Mouse (Mus musculus) forebrain, embryonic 13.5 days (tissue): ENCODE data around the gene Cbll1. TPM values are rescaled to one million over a fixed set of nuclear protein-coding genes. Genes with fewer than 3 reads are reported as not detected.
"Not testable (repeated sequence)": the region's sequence is repeated elsewhere in the genome, so short reads cannot be mapped to it uniquely, and the experiment has no call there.

Source experiments
- ATAC-seq: fragments of 200-750 bp; cut with Nextera tagmentation; 2 replicates; pipeline ENCODE4 v1.8.0; 2017
- H3K27ac ChIP-seq: fragments of 300-500 bp; sonication (generic); 2 replicates; pipeline ENCODE4 v1.5.1; 2015; ENCODE audit warnings: inconsistent platforms, mild to moderate bottlenecking, moderate library complexity
- H3K27me3 ChIP-seq: fragments of 300-500 bp; sonication (generic); 2 replicates; pipeline ENCODE4 v1.6.1; 2015; ENCODE audit warnings: mild to moderate bottlenecking, inconsistent platforms
- H3K36me3 ChIP-seq: fragments of 300-500 bp; sonication (generic); 2 replicates; pipeline ENCODE4 v1.6.1; 2015; ENCODE audit warnings: mild to moderate bottlenecking, inconsistent platforms; ENCODE audit not compliant: poor library complexity, severe bottlenecking
- H3K4me1 ChIP-seq: fragments of 300-500 bp; sonication (generic); 2 replicates; pipeline ENCODE4 v1.6.1; 2015; ENCODE audit warnings: inconsistent platforms
- H3K4me2 ChIP-seq: fragments of 300-500 bp; sonication (generic); 2 replicates; pipeline ENCODE4 v1.6.1; 2015; ENCODE audit warnings: inconsistent platforms, mild to moderate bottlenecking, moderate library complexity
- H3K4me3 ChIP-seq: fragments of 300-500 bp; sonication (generic); 2 replicates; pipeline ENCODE4 v1.5.1; 2015; ENCODE audit warnings: mild to moderate bottlenecking, inconsistent platforms
- H3K9ac ChIP-seq: fragments of 300-500 bp; sonication (generic); 2 replicates; pipeline ENCODE4 v1.6.1; 2015; ENCODE audit warnings: mild to moderate bottlenecking, inconsistent platforms
- H3K9me3 ChIP-seq: fragments of 300-500 bp; sonication (generic); replicated peaks from 2 replicates; pipeline ENCODE4 v1.6.1; 2016; ENCODE audit warnings: inconsistent platforms
- WGBS: fragments of 180-500 bp; shearing (Covaris S2); methylation state at CpG from one replicate; pipeline ENCODE4 v1.1.7; 2015; 5-methylcytosine and 5-hydroxymethylcytosine counted together
- polyA plus RNA-seq: library from polyadenylated mRNA; unstranded; fragments of >200 nt; fragmentation: Nextera tagmentation; extraction: Ambion mirVana; gene quantifications from 2 replicates; pipeline ENCODE4 v1.2.1, GENCODE M21; 2015

Cbll1 gene
- polyA plus RNA-seq, 1 experiment from 2014 or later: 14.7 TPM

DNA sequence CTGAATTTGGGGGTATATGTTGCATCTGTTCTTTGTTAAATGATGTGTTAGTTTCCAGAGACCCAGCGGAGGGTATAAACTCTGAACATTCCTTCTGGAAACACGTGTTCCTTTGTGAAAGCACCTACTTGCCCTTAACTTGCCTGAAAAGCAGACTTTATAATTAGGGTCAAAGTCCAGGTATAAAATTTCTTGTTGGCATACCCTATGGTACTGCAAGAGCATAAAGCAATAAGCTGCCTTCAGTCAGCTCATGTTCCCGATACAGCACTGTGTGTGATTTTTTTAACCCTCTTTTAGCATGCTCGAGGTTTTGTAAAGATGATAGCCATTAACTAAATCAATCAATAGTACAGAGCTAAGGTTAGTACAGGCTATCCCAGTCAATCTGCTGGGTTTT lies 36.8 kb downstream of the Cbll1 start:
- Histone ChIP-seq H3K36me3 (no peaks in the 10 kb centered on the region), H3K27ac (no peak overlapping the region), H3K4me3 (no peak overlapping the region), H3K4me1 (no peaks in the 10 kb centered on the region), H3K27me3 (no peaks in the 10 kb centered on the region), H3K4me2 (no peak overlapping the region), H3K9me3 (no peaks in the 10 kb centered on the region), H3K9ac (no peak overlapping the region)
- no peak for ATAC-seq
- WGBS: 87% methylated on average over 4 of the region's 4 CpGs

DNA sequence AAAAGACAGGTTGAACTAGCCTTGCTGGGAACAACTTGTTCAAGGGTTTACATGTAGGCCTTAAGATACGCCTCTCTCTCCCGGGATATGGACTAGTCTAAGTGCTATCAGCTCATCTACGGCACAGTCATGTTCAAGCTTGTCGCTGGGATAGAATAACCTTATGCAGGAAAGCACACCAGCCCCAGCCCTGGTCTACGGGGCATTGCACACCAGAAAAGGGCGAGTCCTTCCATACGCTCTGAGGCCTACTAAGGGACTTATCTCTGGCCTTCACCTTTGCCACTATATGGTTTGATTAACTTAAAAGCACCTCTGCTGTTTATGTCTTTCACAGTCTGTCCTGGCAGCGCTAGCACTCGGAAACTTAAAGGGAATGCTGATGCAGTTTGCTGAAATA lies 38.0 kb downstream of the Cbll1 start:
- no peak for ATAC-seq
- 0 out of 2 replicates have a peak, but pooled peaks cover 6% of the 10 kb centered on the region for H3K4me1 ChIP-seq
- WGBS: 93% methylated on average over 9 of the region's 9 CpGs
- H3K4me3 ChIP-seq: no peak overlapping the region
- no peak overlapping the region for H3K9ac ChIP-seq
- H3K9me3 ChIP-seq: no peaks in the 10 kb centered on the region
- no peak overlapping the region for H3K4me2 ChIP-seq
- H3K27me3 ChIP-seq: no peaks in the 10 kb centered on the region
- H3K36me3 ChIP-seq: no peaks in the 10 kb centered on the region
- H3K27ac ChIP-seq: no peak overlapping the region

- not testable (repeated sequence) for ATAC-seq, H3K4me3 ChIP-seq, H3K9me3 ChIP-seq, H3K27ac ChIP-seq, H3K4me2 ChIP-seq, H3K9ac ChIP-seq, H3K36me3 ChIP-seq, H3K27me3 ChIP-seq, H3K4me1 ChIP-seq
- 48% methylated on average over 3 of the region's 3 CpGs for WGBS
These were observed 39.1 kb downstream of the Cbll1 start for GRCm38 (mm10) chr12:31460270-31460669.

- H3K4me2 ChIP-seq: no peak overlapping the region
- no peaks in the 10 kb centered on the region for H3K27me3 ChIP-seq
- H3K36me3 ChIP-seq: no peaks in the 10 kb centered on the region
- ATAC-seq: no peak
- H3K4me1 ChIP-seq: 0 out of 2 replicates have a peak, but pooled peaks cover 6% of the 10 kb centered on the region
- H3K9ac ChIP-seq: no peak overlapping the region
- H3K27ac ChIP-seq: no peak overlapping the region
- WGBS: 80% methylated on average over 4 of the region's 4 CpGs
- H3K4me3 ChIP-seq: no peak overlapping the region
- no peaks in the 10 kb centered on the region for H3K9me3 ChIP-seq
These were observed 40.9 kb downstream of the Cbll1 start for GRCm38 (mm10) chr12:31458474-31458873.

- no peaks in the 10 kb centered on the region for H3K9me3 ChIP-seq
These were observed 43.1 kb downstream of the Cbll1 start for GRCm38 (mm10) chr12:31456271-31456670.

DNA sequence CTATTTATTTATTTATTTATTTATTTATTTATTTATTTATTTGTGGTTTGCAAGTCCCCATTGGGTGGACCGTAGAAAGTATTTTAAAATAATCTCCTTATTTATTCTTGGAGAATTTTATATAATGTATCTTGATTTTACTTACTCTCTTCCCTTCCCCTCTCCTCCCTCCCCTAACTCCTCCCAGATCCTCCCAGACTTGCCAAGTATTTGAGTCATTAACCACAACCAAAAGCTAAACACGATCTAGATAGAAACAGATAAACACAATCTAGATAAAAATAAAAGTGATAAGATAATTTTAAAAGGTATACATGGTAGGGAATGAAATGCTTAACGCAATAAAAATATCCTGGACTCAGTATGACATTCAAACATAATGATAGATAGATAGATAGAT lies 50.1 kb downstream of the Cbll1 start:
- no peak overlapping the region for H3K9ac ChIP-seq

More at GRCm38 (mm10) chr12:31456271-31456670, 43.1 kb downstream of the Cbll1 start:
- Histone ChIP-seq H3K27me3 (no peaks in the 10 kb centered on the region), H3K27ac (no peak overlapping the region), H3K4me2 (no peak overlapping the region), H3K9ac (no peak overlapping the region), H3K4me3 (no peak overlapping the region), H3K4me1 (0 out of 2 replicates have a peak, but pooled peaks cover 6% of the 10 kb centered on the region), H3K36me3 (no peaks in the 10 kb centered on the region)
- WGBS: 85% methylated on average over 9 of the region's 9 CpGs
- ATAC-seq: no peak

GRCm38 (mm10) chr12:31444827-31445226 lies 54.6 kb downstream of the Cbll1 start:
- no peak for ATAC-seq
- Histone ChIP-seq H3K27me3 (no peaks in the 10 kb centered on the region), H3K4me2 (no peak overlapping the region), H3K9ac (no peak overlapping the region), H3K4me3 (no peak overlapping the region), H3K4me1 (peaks cover 7% of the 10 kb centered on the region; the same call in 1 of the 2 replicates), H3K36me3 (no peaks in the 10 kb centered on the region), H3K27ac (no peak overlapping the region), H3K9me3 (no peaks in the 10 kb centered on the region)
- 59% methylated on average over 6 of the region's 6 CpGs for WGBS

More for the DNA sequence above, 50.1 kb downstream of the Cbll1 start:
- ATAC-seq: no peak
- H3K4me2 ChIP-seq: no peak overlapping the region
- WGBS: 95% methylated on average over 3 of the region's 3 CpGs
- no peaks in the 10 kb centered on the region for H3K36me3 ChIP-seq
- H3K4me3 ChIP-seq: no peak overlapping the region
- no peaks in the 10 kb centered on the region for H3K9me3 ChIP-seq
- H3K4me1 ChIP-seq: peaks cover 1% of the 10 kb centered on the region; the same call in 1 of the 2 replicates
- H3K27ac ChIP-seq: no peak overlapping the region
- H3K27me3 ChIP-seq: no peaks in the 10 kb centered on the region

DNA sequence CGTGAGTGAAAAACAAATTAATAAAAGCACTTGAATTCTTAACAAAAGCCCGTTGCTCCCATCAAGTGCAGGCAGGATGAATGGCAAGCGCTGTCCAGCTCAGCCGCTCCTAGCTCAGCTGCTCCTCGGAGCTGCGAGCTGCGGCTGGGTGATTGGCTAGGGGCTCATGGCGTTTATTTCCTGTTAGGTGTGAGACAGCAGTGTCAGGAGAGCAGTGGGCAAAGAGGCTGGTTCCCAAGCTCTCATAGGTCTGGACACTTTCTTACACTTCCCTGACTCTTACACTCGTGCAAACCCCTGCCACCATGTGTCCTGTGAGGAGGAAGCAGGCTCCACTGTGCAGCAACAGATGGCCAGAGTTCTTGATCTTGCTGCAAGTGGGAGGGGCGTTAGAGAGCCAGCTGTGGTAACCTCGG lies 55.3 kb downstream of the Cbll1 start:
- H3K9me3 ChIP-seq: no peaks in the 10 kb centered on the region
- H3K4me3 ChIP-seq: peak overlapping the region; percentile 26
- no peak overlapping the region for H3K27ac ChIP-seq
- peaks cover 7% of the 10 kb centered on the region; the same call in 1 of the 2 replicates for H3K4me1 ChIP-seq
- no peaks in the 10 kb centered on the region for H3K36me3 ChIP-seq
- WGBS: 1% methylated on average over 11 of the region's 11 CpGs
- 0 out of 2 replicates have a peak overlapping the region, but pooled peaks have one; percentile 8 for H3K9ac ChIP-seq
- ATAC-seq: peak; percentile 71; the same call in 1 of the 2 replicates
- peak overlapping the region; percentile 55 for H3K4me2 ChIP-seq
- H3K27me3 ChIP-seq: no peaks in the 10 kb centered on the region

DNA sequence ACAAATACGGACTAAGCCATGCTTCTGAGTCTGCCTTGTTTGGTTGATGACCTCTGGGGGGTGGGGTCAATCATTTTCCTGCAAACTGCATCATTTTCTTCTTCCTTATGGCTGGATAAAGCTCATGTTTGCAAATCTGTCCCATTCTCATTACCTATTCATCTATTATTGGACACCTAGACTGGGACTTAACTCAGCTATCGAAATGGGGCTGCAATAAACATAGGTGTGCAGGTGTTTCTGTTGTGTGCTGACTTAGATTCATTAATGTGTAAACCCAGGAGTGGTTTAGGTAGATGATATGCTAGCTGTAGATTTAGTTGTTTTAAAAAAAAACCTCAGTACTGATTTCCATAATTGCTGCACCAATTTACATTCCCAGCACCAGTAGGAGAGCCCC lies 59.8 kb downstream of the Cbll1 start:
- Histone ChIP-seq H3K36me3 (no peaks in the 10 kb centered on the region), H3K4me3 (no peak overlapping the region), H3K9me3 (no peaks in the 10 kb centered on the region), H3K4me1 (peaks cover 7% of the 10 kb centered on the region; the same call in 1 of the 2 replicates), H3K9ac (no peak overlapping the region), H3K27me3 (no peaks in the 10 kb centered on the region), H3K4me2 (no peak overlapping the region), H3K27ac (no peak overlapping the region)
- ATAC-seq: no peak
- 72% methylated on average over 2 of the region's 2 CpGs for WGBS

GRCm38 (mm10) chr12:31437791-31438190 lies 61.6 kb downstream of the Cbll1 start:
- ATAC-seq: no peak
- Histone ChIP-seq H3K4me1 (no peaks in the 10 kb centered on the region), H3K4me2 (no peak overlapping the region), H3K9ac (no peak overlapping the region), H3K27me3 (no peaks in the 10 kb centered on the region), H3K9me3 (no peaks in the 10 kb centered on the region), H3K4me3 (no peak overlapping the region), H3K36me3 (no peaks in the 10 kb centered on the region), H3K27ac (no peak overlapping the region)
- WGBS: 83% methylated on average over 6 of the region's 6 CpGs

Other genes with a start within 250 kb of the Cbll1 start
- gene Lamb1, start 234.4 kb downstream of the Cbll1 start, polyA plus RNA-seq: 12.5 and 15.2 TPM in 2 replicates
- gene Dld, start 148.2 kb downstream of the Cbll1 start, polyA plus RNA-seq: 124 and 126 TPM in 2 replicates
- gene Slc26a3, start 108.7 kb downstream of the Cbll1 start, polyA plus RNA-seq: 0.09 TPM in 1 of 2 replicates, not detected in the other
- gene Slc26a4, start 60.4 kb upstream of the Cbll1 start, polyA plus RNA-seq: 0.05 TPM in 1 of 2 replicates, not detected in the other
- 27.1 and 30.0 TPM in 2 replicates for gene Bcap29, start 135.0 kb upstream of the Cbll1 start, polyA plus RNA-seq
- gene Dus4l, start 155.2 kb upstream of the Cbll1 start, polyA plus RNA-seq: 11.2 and 12.9 TPM in 2 replicates
- 24.2 and 27.6 TPM in 2 replicates for gene Cog5, start 155.3 kb upstream of the Cbll1 start, polyA plus RNA-seq
- 6.6 and 8.7 TPM in 2 replicates for gene Gpr22, start 214.3 kb upstream of the Cbll1 start, polyA plus RNA-seq